Mouse (Mus musculus) heart, postnatal 0 days (tissue): Measurements from ENCODE around the gene March10.

ENCODE experiments used
- CTCF ChIP-seq: IDR thresholded peaks from 2 replicates; pipeline ENCODE4 v1.5.1; 2016; ENCODE audit warnings: antibody characterized with exemption, control low read depth, low read depth
- EP300 ChIP-seq: IDR thresholded peaks from 2 replicates; pipeline ENCODE4 v1.6.1; 2016; ENCODE audit warnings: antibody characterized with exemption, low read depth

GRCm38 (mm10) chr11:105312972-105313632, 143.4 kb downstream of the March10 start:
- TF ChIP-seq EP300, result no peak
- TF ChIP-seq CTCF, result no peak
